Mouse (Mus musculus) ES-Bruce4 (cell line): ENCODE measurements around the gene B4galnt2. TPM values are rescaled to one million over a fixed set of nuclear protein-coding genes. Genes with fewer than 3 reads are reported as not detected.
A peak's percentile ranks its signal among the peaks of the same experiment; 100 is the strongest.
"Not testable (repeated sequence)": the region's sequence is repeated elsewhere in the genome, so short reads cannot be mapped to it uniquely, and the experiment has no call there.

Source experiments
- H3K27ac ChIP-seq: 2 replicates; pipeline ENCODE4 v1.5.1; 2012; ENCODE audit warnings: low read length, inconsistent platforms; ENCODE audit not compliant: insufficient read depth
- H3K27me3 ChIP-seq: 2 replicates; pipeline ENCODE4 v1.6.1; 2012; ENCODE audit warnings: mild to moderate bottlenecking, low read length, inconsistent platforms; ENCODE audit not compliant: control insufficient read depth, poor library complexity, insufficient read depth, severe bottlenecking
- H3K36me3 ChIP-seq: 2 replicates; pipeline ENCODE4 v1.6.1; 2012; ENCODE audit warnings: inconsistent platforms, mild to moderate bottlenecking, low read length, moderate library complexity; ENCODE audit not compliant: control insufficient read depth, poor library complexity, insufficient read depth, severe bottlenecking
- H3K4me1 ChIP-seq: one replicate; pipeline ENCODE4 v1.8.1; 2011; ENCODE audit warnings: low read length; ENCODE audit not compliant: control insufficient read depth, insufficient read depth
- H3K4me3 ChIP-seq: 2 replicates; pipeline ENCODE4 v1.5.1; 2011; ENCODE audit warnings: low read depth, mild to moderate bottlenecking, low read length
- H3K9ac ChIP-seq: 2 replicates; pipeline ENCODE4 v1.6.1; 2012; ENCODE audit warnings: low read depth, mild to moderate bottlenecking, inconsistent platforms; ENCODE audit not compliant: poor library complexity, severe bottlenecking
- H3K9me3 ChIP-seq: replicated peaks from 2 replicates; pipeline ENCODE4 v1.6.1; 2012; ENCODE audit warnings: mild to moderate bottlenecking, low read length, inconsistent platforms; ENCODE audit not compliant: control insufficient read depth, poor library complexity, insufficient read depth, severe bottlenecking
- CTCF ChIP-seq: IDR thresholded peaks from one replicate; pipeline ENCODE4 v1.8.1; 2011; ENCODE audit warnings: low read depth, low read length
- EP300 ChIP-seq: IDR thresholded peaks from 2 replicates; pipeline ENCODE4 v1.6.1; 2011; ENCODE audit warnings: low read depth, low read length; ENCODE audit not compliant: insufficient read depth
- POLR2A ChIP-seq: IDR thresholded peaks from one replicate; pipeline ENCODE4 v1.8.1; 2011; ENCODE audit warnings: low read length; ENCODE audit not compliant: insufficient read depth
- polyA plus RNA-seq: library from polyadenylated mRNA; stranded (reverse); fragments of >200 nt; gene quantifications from 2 replicates; pipeline ENCODE4 v1.2.4, GENCODE M21; 2011; ENCODE audit warnings: low read depth; ENCODE audit not compliant: missing spikeins, insufficient read depth, insufficient read length

The B4galnt2 gene
- polyA plus RNA-seq, 1 experiment, result 4.5 TPM

DNA sequence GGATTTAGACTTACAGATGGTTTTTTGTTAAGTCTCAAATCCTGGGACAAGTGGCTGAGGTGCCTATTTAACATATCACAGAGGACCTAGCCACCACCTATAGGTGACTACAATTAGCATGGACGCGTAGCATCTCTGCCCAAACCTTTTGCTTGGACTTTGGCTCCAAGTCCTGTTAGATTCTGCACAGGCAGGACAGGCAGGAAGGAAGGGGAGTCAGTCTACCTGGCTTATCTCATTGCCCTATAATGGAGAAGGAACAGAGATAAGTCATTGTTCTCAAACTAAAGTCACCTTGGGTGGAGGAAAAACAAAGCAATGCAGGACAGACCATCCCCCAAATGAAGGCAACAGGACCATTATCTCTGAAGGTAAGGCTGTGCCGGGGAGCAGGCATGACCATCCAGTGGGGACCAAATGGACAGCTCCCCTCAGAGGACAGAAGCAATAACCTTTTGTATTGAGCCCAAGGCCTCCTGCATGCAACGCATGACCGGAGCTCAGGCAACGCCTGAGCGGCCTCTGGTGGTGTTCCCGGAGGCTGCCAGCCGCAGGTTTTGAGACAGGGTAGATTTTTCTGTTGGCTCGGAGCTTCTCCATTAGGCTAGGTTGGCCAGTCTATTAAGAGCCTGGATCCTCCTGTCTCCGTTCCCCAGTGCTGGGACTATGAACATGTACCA, 25.3 kb upstream of the B4galnt2 start:
- H3K4me3 ChIP-seq, result no peak overlapping the region
- no peaks in the 10 kb centered on the region for H3K9me3 ChIP-seq
- no peaks in the 10 kb centered on the region for H3K36me3 ChIP-seq
- H3K27me3 ChIP-seq, result no peaks in the 10 kb centered on the region
- H3K9ac ChIP-seq, result no peak overlapping the region
- H3K4me1 ChIP-seq, result peaks cover 2% of the 10 kb centered on the region
- peak; percentile 75 for TF ChIP-seq CTCF
- no peak for TF ChIP-seq POLR2A
- H3K27ac ChIP-seq, result no peak overlapping the region

- Histone ChIP-seq H3K4me1 (peaks cover 2% of the 10 kb centered on the region), H3K27ac (no peak overlapping the region), H3K36me3 (no peaks in the 10 kb centered on the region), H3K9ac (no peak overlapping the region), H3K27me3 (no peaks in the 10 kb centered on the region), H3K4me3 (no peak overlapping the region), H3K9me3 (no peaks in the 10 kb centered on the region; the same call in 1 of the 2 replicates)
- TF ChIP-seq POLR2A (no peak), CTCF (no peak), EP300 (no peak)
These were observed 21.7 kb upstream of the B4galnt2 start for GRCm38 (mm10) chr11:95936409-95936808.

DNA sequence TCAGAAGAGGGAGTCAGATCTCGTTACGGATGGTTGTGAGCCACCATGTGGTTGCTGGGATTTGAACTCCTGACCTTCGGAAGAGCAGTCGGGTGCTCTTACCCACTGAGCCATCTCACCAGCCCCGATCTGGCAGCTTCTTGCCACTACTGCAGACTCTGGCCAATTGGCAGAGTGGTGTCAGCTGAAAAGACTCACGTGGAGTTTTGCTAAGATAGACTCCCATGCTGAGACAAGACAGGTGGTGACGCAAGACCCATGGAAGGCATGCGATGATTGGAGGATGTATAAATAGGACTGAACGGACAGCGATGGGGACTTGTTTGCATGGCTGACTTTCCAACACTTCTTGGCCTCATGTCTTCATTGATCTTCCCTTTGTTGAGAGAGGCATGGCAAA, 17.5 kb upstream of the B4galnt2 start:
- H3K4me3 ChIP-seq, H3K9me3 ChIP-seq, H3K27ac ChIP-seq, H3K27me3 ChIP-seq, H3K36me3 ChIP-seq, H3K4me1 ChIP-seq, H3K9ac ChIP-seq: not testable (repeated sequence)

DNA sequence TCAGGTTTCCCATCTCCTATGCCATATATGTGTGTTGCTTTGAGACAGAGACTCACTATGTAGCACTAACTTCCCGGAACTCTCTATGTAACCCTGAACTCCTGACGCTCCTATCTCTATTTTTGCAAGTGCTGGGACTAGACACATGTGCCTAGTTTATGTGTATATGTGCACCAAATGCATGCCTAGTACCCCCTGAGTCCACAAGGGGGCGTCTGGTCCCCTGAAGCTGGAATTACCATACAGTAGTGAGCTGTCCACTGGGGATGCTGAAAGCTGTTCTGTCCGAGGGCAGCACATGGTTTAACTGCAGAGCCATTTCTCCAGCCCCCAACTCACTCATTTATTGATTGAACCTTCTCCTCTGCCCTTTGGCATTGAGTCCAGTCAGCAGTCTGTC, 11.7 kb upstream of the B4galnt2 start:
- TF ChIP-seq POLR2A (no peak), CTCF (peak; percentile 45)
- H3K27ac ChIP-seq, result no peak overlapping the region

DNA sequence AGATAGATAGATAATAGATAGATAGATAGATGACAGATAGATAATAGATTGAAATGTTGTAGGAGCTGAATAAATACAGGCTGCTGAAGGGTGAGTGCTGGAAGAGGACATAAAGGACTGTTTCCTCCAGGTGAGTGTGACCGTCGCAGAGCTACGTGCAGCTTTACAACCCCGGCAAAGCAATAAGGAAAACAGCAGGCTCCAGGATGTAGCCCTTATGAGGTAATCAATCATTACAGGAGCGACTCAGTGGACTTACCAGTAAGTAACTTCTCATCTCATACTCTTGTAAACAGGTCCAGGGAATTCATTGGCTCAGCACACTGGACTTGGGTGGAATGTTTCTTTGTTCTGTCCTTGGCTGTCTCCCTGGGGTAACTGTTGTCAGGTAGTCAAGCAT, 11.3 kb upstream of the B4galnt2 start:
- Histone ChIP-seq H3K36me3 (no peaks in the 10 kb centered on the region), H3K4me1 (no peaks in the 10 kb centered on the region), H3K27ac (no peak overlapping the region), H3K27me3 (peaks cover 3% of the 10 kb centered on the region; the same call in 1 of the 2 replicates), H3K4me3 (no peak overlapping the region), H3K9me3 (peaks cover 6% of the 10 kb centered on the region; the same call in 1 of the 2 replicates), H3K9ac (no peak overlapping the region)
- TF ChIP-seq EP300 (no peak), CTCF (no peak), POLR2A (no peak)

More for the DNA sequence above, 11.7 kb upstream of the B4galnt2 start:
- Histone ChIP-seq H3K36me3 (no peaks in the 10 kb centered on the region), H3K4me3 (no peak overlapping the region), H3K27me3 (peaks cover 3% of the 10 kb centered on the region; the same call in 1 of the 2 replicates), H3K4me1 (no peaks in the 10 kb centered on the region), H3K9me3 (peaks cover 6% of the 10 kb centered on the region; the same call in 1 of the 2 replicates), H3K9ac (no peak overlapping the region)

- peaks cover 3% of the 10 kb centered on the region; the same call in 1 of the 2 replicates for H3K27me3 ChIP-seq
- H3K4me3 ChIP-seq, result no peak overlapping the region
- no peaks in the 10 kb centered on the region for H3K36me3 ChIP-seq
- no peaks in the 10 kb centered on the region for H3K4me1 ChIP-seq
- H3K27ac ChIP-seq, result peak overlapping the region; percentile 27; the same call in 1 of the 2 replicates
- peaks cover 6% of the 10 kb centered on the region; the same call in 1 of the 2 replicates for H3K9me3 ChIP-seq
- H3K9ac ChIP-seq, result no peak overlapping the region
- no peak for TF ChIP-seq POLR2A
- TF ChIP-seq EP300, result no peak
- TF ChIP-seq CTCF, result no peak
These were observed 9.5 kb upstream of the B4galnt2 start for GRCm38 (mm10) chr11:95924215-95924614.

DNA sequence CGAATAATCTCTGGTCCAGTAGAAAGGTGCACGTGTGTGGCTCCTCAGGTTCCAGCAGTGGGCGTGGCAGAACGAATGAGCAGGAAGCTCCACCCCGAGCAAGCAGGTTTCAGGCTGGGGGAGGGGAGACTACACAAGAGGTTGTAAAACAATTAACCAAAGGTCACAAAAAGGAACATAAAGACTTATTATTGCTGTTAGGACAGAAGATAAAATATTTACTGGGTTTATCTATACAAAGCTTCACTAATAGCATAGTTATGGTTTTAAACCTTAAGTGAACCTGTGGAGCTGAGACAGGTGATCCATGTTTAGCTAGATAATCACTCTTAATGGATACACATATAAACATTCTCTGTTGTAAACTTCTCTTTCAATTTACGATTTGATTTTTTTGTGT, 8.8 kb upstream of the B4galnt2 start:
- H3K4me1 ChIP-seq, H3K27ac ChIP-seq, H3K4me3 ChIP-seq, H3K27me3 ChIP-seq, H3K9me3 ChIP-seq, H3K36me3 ChIP-seq: not testable (repeated sequence)
- 0 out of 2 replicates have a peak overlapping the region, but pooled peaks have one; percentile 42 for H3K9ac ChIP-seq
